ENCODE assay signal across 18 mouse cellular contexts in genomic region chr5:50260417-50260816, GRCm38 (mm10).
DNase-seq lines count a peak whose midpoint lies in the region; ATAC-seq and TF ChIP-seq lines count a peak whose summit lies in the region.
"Had no signal": no experiment of that assay in that cellular context is flagged by ENCODE, and none has a peak within 500 bp of the region (broad histone marks: within the 10 kb centered on the region; RNA-seq: fewer than 3 reads in every experiment).

No protein-coding gene starts in this region.

- H3K27ac ChIP-seq in forebrain, embryonic 14.5 days (ENCODE audit: low read depth, low read length): no peak overlapping the region
- no peak overlapping the region for H3K27ac ChIP-seq in forebrain, embryonic 12.5 days
- H3K27ac ChIP-seq in forebrain, postnatal 0 days (ENCODE audit: low read depth, low read length): no peak overlapping the region
- H3K27ac ChIP-seq: embryonic facial prominence, embryonic 10.5 days; embryonic facial prominence, embryonic 12.5 days had no signal

- H3K36me3 ChIP-seq in forebrain, embryonic 14.5 days (ENCODE audit: control insufficient read depth, insufficient read depth, low read length): no peaks in the 10 kb centered on the region
- H3K36me3 ChIP-seq in forebrain, embryonic 12.5 days (replicated peaks): no peaks in the 10 kb centered on the region
- H3K36me3 ChIP-seq in forebrain, postnatal 0 days (ENCODE audit: insufficient read depth): no peaks in the 10 kb centered on the region
- H3K36me3 ChIP-seq: embryonic facial prominence, embryonic 10.5 days; embryonic facial prominence, embryonic 12.5 days had no signal

- no peak overlapping the region for H3K4me3 ChIP-seq in forebrain, embryonic 14.5 days (ENCODE audit: low read depth, low read length)
- H3K4me3 ChIP-seq in forebrain, embryonic 12.5 days (replicated peaks): no peak overlapping the region
- no peak overlapping the region for H3K4me3 ChIP-seq in forebrain, postnatal 0 days (ENCODE audit: low read depth, low read length)
- H3K4me3 ChIP-seq: embryonic facial prominence, embryonic 10.5 days; embryonic facial prominence, embryonic 12.5 days had no signal

- H3K4me2 ChIP-seq in forebrain, embryonic 14.5 days (ENCODE audit: low read length): no peak overlapping the region
- no peak overlapping the region for H3K4me2 ChIP-seq in forebrain, embryonic 12.5 days
- no peak overlapping the region for H3K4me2 ChIP-seq in forebrain, postnatal 0 days (ENCODE audit: low read depth)
- H3K4me2 ChIP-seq: embryonic facial prominence, embryonic 12.5 days had no signal

- no peaks in the 10 kb centered on the region for H3K27me3 ChIP-seq in forebrain, embryonic 14.5 days (replicated peaks; ENCODE audit: control insufficient read depth, insufficient read depth, low read length)
- no peaks in the 10 kb centered on the region for H3K27me3 ChIP-seq in forebrain, embryonic 12.5 days
- H3K27me3 ChIP-seq in forebrain, postnatal 0 days (ENCODE audit: insufficient read depth, low read length): no peaks in the 10 kb centered on the region
- H3K27me3 ChIP-seq: embryonic facial prominence, embryonic 12.5 days had no signal

- no peak for TF ChIP-seq CTCF in brain, embryonic 14.5 days (IDR thresholded peaks at IDR 0.05; ENCODE audit: borderline replicate concordance, extremely low read depth, insufficient read depth, insufficient read length)
- no peak for TF ChIP-seq CTCF in forebrain, postnatal 0 days (IDR thresholded peaks at IDR 0.05; ENCODE audit: low read depth)

- TF ChIP-seq POLR2A in brain, embryonic 14.5 days (IDR thresholded peaks at IDR 0.05; ENCODE audit: borderline replicate concordance, extremely low read depth, insufficient read depth, insufficient read length, poor library complexity, severe bottlenecking): no peak

- H3K4me1 ChIP-seq in forebrain, embryonic 14.5 days (ENCODE audit: control insufficient read depth, insufficient read depth, low read length): no peaks in the 10 kb centered on the region
- no peaks in the 10 kb centered on the region for H3K4me1 ChIP-seq in forebrain, embryonic 12.5 days
- H3K4me1 ChIP-seq in forebrain, postnatal 0 days (ENCODE audit: insufficient read depth): no peaks in the 10 kb centered on the region
- H3K4me1 ChIP-seq: embryonic facial prominence, embryonic 10.5 days; embryonic facial prominence, embryonic 12.5 days had no signal

- DNase-seq in forebrain, embryonic 14.5 days (ENCODE audit: low spot score): peak; percentile 70
- DNase-seq in brain, embryonic 14.5 days (ENCODE audit: low read depth): peak; percentile 70
- DNase-seq in brain, embryonic 18.5 days (ENCODE audit: low read depth, low spot score): peak; percentile 42
- no peak for DNase-seq in forebrain, postnatal 0 days
- no peak for DNase-seq in T-cell, adult 2 months (ENCODE audit: low spot score)
- no peak for DNase-seq in thymus, postnatal 10 days (ENCODE audit: low spot score in 2 of 2)
- DNase-seq: adrenal gland, adult 8-10 months; adrenal gland, postnatal 14 days; adrenal gland, postnatal 36 days; cerebellum, adult 11-12 months; cerebellum, adult 2 months; cerebellum, adult 9-10 months; cerebellum, postnatal 10 days; cerebellum, postnatal 25 days had no signal

- H3K9me3 ChIP-seq in forebrain, embryonic 14.5 days (replicated peaks; ENCODE audit: control insufficient read depth, low read length): no peaks in the 10 kb centered on the region
- no peaks in the 10 kb centered on the region for H3K9me3 ChIP-seq in forebrain, embryonic 12.5 days
- H3K9me3 ChIP-seq in forebrain, postnatal 0 days (ENCODE audit: low read length): no peaks in the 10 kb centered on the region
- H3K9me3 ChIP-seq: embryonic facial prominence, embryonic 10.5 days; embryonic facial prominence, embryonic 12.5 days had no signal

- no peak overlapping the region for H3K9ac ChIP-seq in forebrain, embryonic 14.5 days (ENCODE audit: low read length)
- H3K9ac ChIP-seq in forebrain, embryonic 12.5 days: no peak overlapping the region
- H3K9ac ChIP-seq in forebrain, postnatal 0 days: no peak overlapping the region
- H3K9ac ChIP-seq: embryonic facial prominence, embryonic 12.5 days had no signal

- peak; percentile 72; the same call in 1 of the 2 replicates for ATAC-seq in forebrain, embryonic 14.5 days
- no peak for ATAC-seq in forebrain, embryonic 12.5 days (ENCODE audit: low FRiP score)
- peak; percentile 61; the same call in 1 of the 2 replicates for ATAC-seq in forebrain, postnatal 0 days
- ATAC-seq: activated CD4-positive, CD25-positive, alpha-beta regulatory T cell, adult 4 months had no signal

- WGBS in forebrain, embryonic 14.5 days: 75% methylated on average over 2 of the region's 2 CpGs
- 81% methylated on average over 2 of the region's 2 CpGs for WGBS in forebrain, embryonic 12.5 days
- 50% methylated on average over 2 of the region's 2 CpGs for WGBS in forebrain, postnatal 0 days

Comparison
In these comparisons a context has a peak if more than half of its experiments do, and no peak if none do; other contexts are left out.
1. DNase-seq: peak in forebrain, embryonic 14.5 days (single experiment), brain, embryonic 14.5 days (single experiment) and brain, embryonic 18.5 days (single experiment); none in forebrain, postnatal 0 days (single experiment), T-cell, adult 2 months (single experiment) and thymus, postnatal 10 days (0 of 2).